In the genomic region with DNA sequence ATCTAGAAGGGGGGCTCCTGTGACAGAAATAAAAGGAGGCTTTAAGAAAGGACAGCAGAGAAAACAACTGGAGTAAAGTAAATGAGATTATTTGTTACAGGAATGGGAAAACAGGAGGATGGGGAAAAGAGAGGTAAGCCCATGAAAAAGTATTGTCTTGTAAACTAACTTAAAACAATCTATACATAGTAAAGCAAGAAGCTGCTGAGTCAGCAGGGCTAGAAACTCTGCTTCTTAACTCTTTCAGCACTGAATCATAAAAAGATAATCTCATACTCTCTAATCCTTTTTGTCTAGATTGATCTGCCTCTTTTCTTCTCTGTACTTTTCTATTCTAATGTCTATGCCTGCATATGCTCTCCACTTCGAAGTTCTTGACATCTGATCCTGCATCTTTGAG, we compare ENCODE assay signal across 33 mouse cellular contexts.
"Had no signal": no experiment of that assay in that cellular context is flagged by ENCODE, and none has a peak within 500 bp of the region (broad histone marks: within the 10 kb centered on the region; RNA-seq: fewer than 3 reads in every experiment).

No protein-coding gene starts in this region.

- H3K9me3 ChIP-seq: heart, embryonic 13.5 days; heart, embryonic 15.5 days; hindbrain, embryonic 10.5 days; hindbrain, embryonic 12.5 days; hindbrain, embryonic 13.5 days; hindbrain, embryonic 15.5 days; intestine, embryonic 15.5 days; kidney, embryonic 15.5 days had no signal

- H3K36me3 ChIP-seq: heart, embryonic 13.5 days; heart, embryonic 15.5 days; hindbrain, embryonic 10.5 days; hindbrain, embryonic 12.5 days; hindbrain, embryonic 13.5 days; hindbrain, embryonic 15.5 days; intestine, embryonic 15.5 days; kidney, embryonic 15.5 days had no signal

- H3K4me2 ChIP-seq: heart, embryonic 13.5 days; heart, embryonic 15.5 days; hindbrain, embryonic 12.5 days; hindbrain, embryonic 13.5 days; hindbrain, embryonic 14.5 days; hindbrain, embryonic 15.5 days; intestine, embryonic 15.5 days; kidney, embryonic 15.5 days had no signal

- H3K9ac ChIP-seq: heart, embryonic 13.5 days; heart, embryonic 15.5 days; hindbrain, embryonic 12.5 days; hindbrain, embryonic 13.5 days; hindbrain, embryonic 14.5 days; hindbrain, embryonic 15.5 days; intestine, embryonic 15.5 days; kidney, embryonic 15.5 days had no signal

- DNase-seq: heart, postnatal 10 days; heart, postnatal 14 days; heart, postnatal 36 days; heart, postnatal 4 days; kidney, adult 11 months; kidney, adult 18-20 months; kidney, adult 2 months; kidney, adult 8-10 months; kidney, adult 9 months; kidney, postnatal 10 days; kidney, postnatal 14 days; kidney, postnatal 25 days; kidney, postnatal 36 days; kidney, postnatal 4 days; layer of hippocampus, adult 9-11 months; layer of hippocampus, postnatal 36 days had no signal

- H3K4me1 ChIP-seq: heart, embryonic 13.5 days; heart, embryonic 15.5 days; hindbrain, embryonic 12.5 days; hindbrain, embryonic 13.5 days; hindbrain, embryonic 15.5 days; intestine, embryonic 15.5 days; kidney, embryonic 15.5 days had no signal

- H3K27ac ChIP-seq: heart, embryonic 13.5 days; heart, embryonic 15.5 days; hindbrain, embryonic 10.5 days; hindbrain, embryonic 12.5 days; hindbrain, embryonic 13.5 days; hindbrain, embryonic 14.5 days; hindbrain, embryonic 15.5 days; hindbrain, postnatal 0 days; intestine, embryonic 15.5 days; kidney, embryonic 15.5 days; kidney, postnatal 0 days; layer of hippocampus, adult 2 months; left cerebral cortex, adult 2 months had no signal

- ATAC-seq: hindbrain, embryonic 16.5 days; hindbrain, postnatal 0 days; inflammation-experienced regulatory T-cells, adult 6 months; intestine, embryonic 15.5 days; intestine, embryonic 16.5 days; intestine, postnatal 0 days had no signal

- H3K27me3 ChIP-seq: heart, embryonic 13.5 days; heart, embryonic 15.5 days; hindbrain, embryonic 12.5 days; hindbrain, embryonic 13.5 days; hindbrain, embryonic 15.5 days; intestine, embryonic 15.5 days; kidney, embryonic 15.5 days had no signal

- H3K4me3 ChIP-seq: heart, embryonic 13.5 days; heart, embryonic 15.5 days; hindbrain, embryonic 10.5 days; hindbrain, embryonic 12.5 days; hindbrain, embryonic 13.5 days; hindbrain, embryonic 15.5 days; intestine, embryonic 15.5 days; kidney, embryonic 15.5 days; layer of hippocampus, adult 2 months; left cerebral cortex, adult 2 months had no signal
